Mouse (Mus musculus): ENCODE data around the gene Nufip2.

GRCm38 (mm10) chr11:77641390-77641789 is 44.6 kb upstream of the Nufip2 start:
- TF ChIP-seq CTCF (IDR thresholded peaks at IDR 0.05; ENCODE audit: low read depth, low read length): no peak
- no peak for TF ChIP-seq POLR2A (IDR thresholded peaks at IDR 0.05; ENCODE audit: borderline replicate concordance, low read depth, low read length)
